Mouse (Mus musculus): ENCODE data around the gene Ugt2a3. TPM values are rescaled to one million over a fixed set of nuclear protein-coding genes. Genes with fewer than 3 reads are reported as not detected.
"Not testable (repeated sequence)": the region's sequence is repeated elsewhere in the genome, so short reads cannot be mapped to it uniquely, and the experiment has no call there.

The Ugt2a3 gene
- polyA plus RNA-seq (2012; ENCODE audit: insufficient read depth, insufficient read length, low replicate concordance, missing spikeins), result not detected in 2 replicates

GRCm38 (mm10) chr5:87336961-87337697 is at the start of gene Ugt2a3:
Gene Ugt2a3 (minus strand): TSS chr5:87337195.
- WGBS, result 81% methylated on average over 11 of the region's 11 CpGs
- H3K4me1 ChIP-seq (ENCODE audit: control insufficient read depth, insufficient read depth, low read length), result no peaks in the 10 kb centered on the region
- H3K4me3 ChIP-seq (ENCODE audit: insufficient read depth, low read depth, low read length), result no peak within 1 kb of the TSS
- TF ChIP-seq POLR2A (IDR thresholded peaks at IDR 0.05; ENCODE audit: insufficient read depth, low read depth, low read length) (no peak), CTCF (IDR thresholded peaks at IDR 0.05; ENCODE audit: insufficient read depth, low read depth, low read length) (no peak)
- H3K27ac ChIP-seq (ENCODE audit: insufficient read depth, low read depth, low read length), result no peak within 1 kb of the TSS

GRCm38 (mm10) chr5:87380234-87380633 is 43.2 kb upstream of the Ugt2a3 start:
- TF ChIP-seq POLR2A (IDR thresholded peaks at IDR 0.05; ENCODE audit: insufficient read depth, low read depth, low read length) (no peak), CTCF (IDR thresholded peaks at IDR 0.05; ENCODE audit: insufficient read depth, low read depth, low read length) (no peak)
- H3K4me3 ChIP-seq (ENCODE audit: insufficient read depth, low read depth, low read length), result no peak overlapping the region
- WGBS, result 82% methylated on average over 2 of the region's 2 CpGs
- H3K27ac ChIP-seq (ENCODE audit: insufficient read depth, low read depth, low read length), result no peak overlapping the region
- H3K4me1 ChIP-seq (ENCODE audit: control insufficient read depth, insufficient read depth, low read length), result no peaks in the 10 kb centered on the region

- no peak overlapping the region for H3K4me3 ChIP-seq (ENCODE audit: insufficient read depth, low read depth, low read length)
- TF ChIP-seq CTCF (IDR thresholded peaks at IDR 0.05; ENCODE audit: insufficient read depth, low read depth, low read length) (no peak), POLR2A (IDR thresholded peaks at IDR 0.05; ENCODE audit: insufficient read depth, low read depth, low read length) (no peak)
Measured at GRCm38 (mm10) chr5:87379825-87380224, 42.8 kb upstream of the Ugt2a3 start.

GRCm38 (mm10) chr5:87375874-87376383 is 38.9 kb upstream of the Ugt2a3 start:
- Histone ChIP-seq H3K27ac (ENCODE audit: insufficient read depth, low read depth, low read length) (no peak overlapping the region), H3K4me1 (ENCODE audit: control insufficient read depth, insufficient read depth, low read length) (no peaks in the 10 kb centered on the region), H3K4me3 (ENCODE audit: insufficient read depth, low read depth, low read length) (no peak overlapping the region)
- WGBS, result 81% methylated on average over 3 of the region's 3 CpGs
- TF ChIP-seq POLR2A (IDR thresholded peaks at IDR 0.05; ENCODE audit: insufficient read depth, low read depth, low read length) (no peak), CTCF (IDR thresholded peaks at IDR 0.05; ENCODE audit: insufficient read depth, low read depth, low read length) (no peak)

More at GRCm38 (mm10) chr5:87379825-87380224, 42.8 kb upstream of the Ugt2a3 start:
- Histone ChIP-seq H3K27ac (ENCODE audit: insufficient read depth, low read depth, low read length) (no peak overlapping the region), H3K4me1 (ENCODE audit: control insufficient read depth, insufficient read depth, low read length) (no peaks in the 10 kb centered on the region)

- no peaks in the 10 kb centered on the region for H3K4me1 ChIP-seq (ENCODE audit: control insufficient read depth, insufficient read depth, low read length)
- no peak for TF ChIP-seq POLR2A (IDR thresholded peaks at IDR 0.05; ENCODE audit: insufficient read depth, low read depth, low read length)
- TF ChIP-seq CTCF (IDR thresholded peaks at IDR 0.05; ENCODE audit: insufficient read depth, low read depth, low read length), result no peak
- 85% methylated on average over 1 of the region's 1 CpGs for WGBS
Measured at GRCm38 (mm10) chr5:87373502-87373863, 36.5 kb upstream of the Ugt2a3 start.

GRCm38 (mm10) chr5:87372788-87373501 is 36.0 kb upstream of the Ugt2a3 start:
- not testable (repeated sequence) for H3K4me1 ChIP-seq (ENCODE audit: control insufficient read depth, insufficient read depth, low read length); H3K4me3 ChIP-seq (ENCODE audit: insufficient read depth, low read depth, low read length); H3K27ac ChIP-seq (ENCODE audit: insufficient read depth, low read depth, low read length)
- WGBS, result 62% methylated on average over 4 of the region's 4 CpGs

More at GRCm38 (mm10) chr5:87373502-87373863, 36.5 kb upstream of the Ugt2a3 start:
- Histone ChIP-seq H3K27ac (ENCODE audit: insufficient read depth, low read depth, low read length) (no peak overlapping the region), H3K4me3 (ENCODE audit: insufficient read depth, low read depth, low read length) (no peak overlapping the region)

- WGBS, result 17% methylated on average over 1 of the region's 1 CpGs
- no peaks in the 10 kb centered on the region for H3K4me1 ChIP-seq (ENCODE audit: control insufficient read depth, insufficient read depth, low read length)
Measured at GRCm38 (mm10) chr5:87350350-87350749, 13.4 kb upstream of the Ugt2a3 start.

GRCm38 (mm10) chr5:87349150-87349549 is 12.2 kb upstream of the Ugt2a3 start:
- H3K27ac ChIP-seq (ENCODE audit: insufficient read depth, low read depth, low read length); H3K4me3 ChIP-seq (ENCODE audit: insufficient read depth, low read depth, low read length); H3K4me1 ChIP-seq (ENCODE audit: control insufficient read depth, insufficient read depth, low read length): not testable (repeated sequence)
- WGBS, result 94% methylated on average over 1 of the region's 1 CpGs

More at GRCm38 (mm10) chr5:87350350-87350749, 13.4 kb upstream of the Ugt2a3 start:
- Histone ChIP-seq H3K27ac (ENCODE audit: insufficient read depth, low read depth, low read length) (no peak overlapping the region), H3K4me3 (ENCODE audit: insufficient read depth, low read depth, low read length) (no peak overlapping the region)
- TF ChIP-seq CTCF (IDR thresholded peaks at IDR 0.05; ENCODE audit: insufficient read depth, low read depth, low read length) (no peak), POLR2A (IDR thresholded peaks at IDR 0.05; ENCODE audit: insufficient read depth, low read depth, low read length) (no peak)

GRCm38 (mm10) chr5:87347479-87348078 is 10.6 kb upstream of the Ugt2a3 start:
- H3K4me1 ChIP-seq (ENCODE audit: control insufficient read depth, insufficient read depth, low read length), result not testable (repeated sequence)
- WGBS, result 71% methylated on average over 2 of the region's 2 CpGs

More at GRCm38 (mm10) chr5:87347479-87348078, 10.6 kb upstream of the Ugt2a3 start:
- not testable (repeated sequence) for H3K4me3 ChIP-seq (ENCODE audit: insufficient read depth, low read depth, low read length); H3K27ac ChIP-seq (ENCODE audit: insufficient read depth, low read depth, low read length)
